Mouse (Mus musculus) liver, adult 2 months (tissue): ENCODE data around the gene Suco. TPM values are rescaled to one million over a fixed set of nuclear protein-coding genes. Genes with fewer than 3 reads are reported as not detected.
A peak's percentile ranks its signal among the peaks of the same experiment; 100 is the strongest.

Source experiments
- DNase-seq: peaks from one replicate; pipeline ENCODE4 v3.0.0-alpha.2; 2011; ENCODE audit warnings: low read depth, low spot score; ENCODE audit errors: extremely low read depth
- H3K27ac ChIP-seq: fragments of 200-500 bp; replicated peaks from 2 replicates; pipeline ENCODE4 v1.5.1; 2012; ENCODE audit warnings: low read depth, mild to moderate bottlenecking, control low read depth, inconsistent platforms, low read length; ENCODE audit not compliant: insufficient read depth
- H3K27me3 ChIP-seq: fragments of 200-500 bp; 2 replicates; pipeline ENCODE4 v1.6.1; 2012; ENCODE audit warnings: mild to moderate bottlenecking, moderate library complexity, low read length, inconsistent platforms; ENCODE audit not compliant: control insufficient read depth, insufficient read depth
- H3K36me3 ChIP-seq: fragments of 200-500 bp; 2 replicates; pipeline ENCODE4 v1.6.1; 2012; ENCODE audit warnings: low read length, inconsistent platforms; ENCODE audit not compliant: control insufficient read depth, insufficient read depth
- H3K4me1 ChIP-seq: fragments of 200-500 bp; 2 replicates; pipeline ENCODE4 v1.6.1; 2011; ENCODE audit warnings: low read length; ENCODE audit not compliant: control insufficient read depth, insufficient read depth
- H3K4me3 ChIP-seq: fragments of 200-500 bp; 2 replicates; pipeline ENCODE4 v1.5.1; 2011; ENCODE audit warnings: low read depth, mild to moderate bottlenecking, control low read depth, low read length, moderate library complexity; ENCODE audit not compliant: insufficient read depth
- H3K79me2 ChIP-seq: fragments of 200-500 bp; 2 replicates; pipeline ENCODE4 v1.6.1; 2012; ENCODE audit warnings: inconsistent platforms, mild to moderate bottlenecking, low read length, moderate library complexity; ENCODE audit not compliant: control insufficient read depth, insufficient read depth
- H3K9ac ChIP-seq: fragments of 200-500 bp; 2 replicates; pipeline ENCODE4 v1.6.1; 2012; ENCODE audit warnings: low read depth, mild to moderate bottlenecking, control low read depth, inconsistent platforms, low read length
- CTCF ChIP-seq: fragments of 200-500 bp; IDR thresholded peaks from 2 replicates; pipeline ENCODE4 v1.5.1; 2011; ENCODE audit warnings: low read depth, low read length, control low read depth
- POLR2A ChIP-seq: fragments of 200-500 bp; IDR thresholded peaks from 2 replicates; pipeline ENCODE4 v1.6.1; 2011; ENCODE audit warnings: low read length, control low read depth; ENCODE audit not compliant: insufficient read depth; ENCODE audit errors: extremely low read depth
- WGBS: fragments of 180-500 bp; shearing (Covaris S2); methylation state at CpG from one replicate; pipeline ENCODE4 v1.1.7; 2018; 5-methylcytosine and 5-hydroxymethylcytosine counted together
- polyA plus RNA-seq: library from polyadenylated mRNA; depleted of rRNA; stranded (reverse); fragments of >200 nt; gene quantifications from 2 replicates; pipeline ENCODE4 v1.2.3, GENCODE M21; 2012
- total RNA-seq: library from RNA; depleted of rRNA; stranded (reverse); fragments of >200 nt; gene quantifications from 2 replicates; pipeline ENCODE4 v1.2.3, GENCODE M21; 2014

Gene Suco
- total and polyA plus RNA-seq, 2 experiments, result 1.4 to 14.7 TPM

GRCm38 (mm10) chr1:161859248-161859647 lies 17.2 kb downstream of the Suco start:
- Histone ChIP-seq H3K36me3 (peaks cover 9% of the 10 kb centered on the region), H3K79me2 (no peaks in the 10 kb centered on the region), H3K4me3 (no peak overlapping the region), H3K4me1 (peaks cover 2% of the 10 kb centered on the region; the same call in 1 of the 2 replicates), H3K9ac (no peak overlapping the region), H3K27me3 (no peaks in the 10 kb centered on the region), H3K27ac (no peak overlapping the region)
- TF ChIP-seq CTCF, result no peak
- no peak for TF ChIP-seq POLR2A
- DNase-seq, result no peak
- WGBS, result 94% methylated on average over 2 of the region's 2 CpGs

- DNase-seq, result no peak
- Histone ChIP-seq H3K79me2 (no peaks in the 10 kb centered on the region), H3K27me3 (no peaks in the 10 kb centered on the region), H3K36me3 (peaks cover 19% of the 10 kb centered on the region), H3K27ac (no peak overlapping the region), H3K9ac (no peak overlapping the region), H3K4me3 (no peak overlapping the region), H3K4me1 (no peaks in the 10 kb centered on the region)
- WGBS, result 95% methylated on average over 2 of the region's 2 CpGs
- TF ChIP-seq POLR2A (no peak), CTCF (no peak)
These were observed 49.8 kb downstream of the Suco start for GRCm38 (mm10) chr1:161826677-161827076.

- Histone ChIP-seq H3K79me2 (no peaks in the 10 kb centered on the region), H3K36me3 (peaks cover 3% of the 10 kb centered on the region; the same call in 1 of the 2 replicates), H3K27me3 (no peaks in the 10 kb centered on the region), H3K4me3 (no peak overlapping the region), H3K27ac (no peak overlapping the region; the same call in 1 of the 2 replicates), H3K4me1 (no peaks in the 10 kb centered on the region; the same call in 1 of the 2 replicates), H3K9ac (no peak overlapping the region)
- TF ChIP-seq POLR2A (no peak), CTCF (no peak)
- no peak for DNase-seq
- 75% methylated on average over 5 of the region's 5 CpGs for WGBS
These were observed 67.1 kb downstream of the Suco start for GRCm38 (mm10) chr1:161809428-161809827.

GRCm38 (mm10) chr1:161808980-161809379 lies 67.5 kb downstream of the Suco start:
- H3K4me3 ChIP-seq, result no peak overlapping the region
- no peak overlapping the region for H3K9ac ChIP-seq
- H3K36me3 ChIP-seq, result peaks cover 3% of the 10 kb centered on the region; the same call in 1 of the 2 replicates
- no peak overlapping the region for H3K27ac ChIP-seq
- TF ChIP-seq POLR2A (no peak), CTCF (no peak)
- H3K4me1 ChIP-seq, result no peaks in the 10 kb centered on the region; the same call in 1 of the 2 replicates
- H3K79me2 ChIP-seq, result no peaks in the 10 kb centered on the region
- H3K27me3 ChIP-seq, result no peaks in the 10 kb centered on the region
- 30% methylated on average over 6 of the region's 6 CpGs for WGBS
- DNase-seq, result peak; percentile 15

- Histone ChIP-seq H3K27me3 (no peaks in the 10 kb centered on the region), H3K79me2 (no peaks in the 10 kb centered on the region), H3K27ac (no peak overlapping the region), H3K4me1 (no peaks in the 10 kb centered on the region; the same call in 1 of the 2 replicates), H3K4me3 (no peak overlapping the region), H3K36me3 (no peaks in the 10 kb centered on the region), H3K9ac (no peak overlapping the region)
- no peak for DNase-seq
- TF ChIP-seq CTCF, result no peak
- no peak for TF ChIP-seq POLR2A
- WGBS, result 82% methylated on average over 8 of the region's 8 CpGs
These were observed 71.9 kb downstream of the Suco start for GRCm38 (mm10) chr1:161804541-161804971.

- 76% methylated on average over 2 of the region's 2 CpGs for WGBS
- no peak for DNase-seq
- H3K27me3 ChIP-seq, result no peaks in the 10 kb centered on the region
- no peak overlapping the region for H3K4me3 ChIP-seq
- no peaks in the 10 kb centered on the region for H3K4me1 ChIP-seq
- no peak overlapping the region for H3K27ac ChIP-seq
- H3K9ac ChIP-seq, result no peak overlapping the region
- H3K79me2 ChIP-seq, result no peaks in the 10 kb centered on the region
- TF ChIP-seq POLR2A (no peak), CTCF (no peak)
- H3K36me3 ChIP-seq, result no peaks in the 10 kb centered on the region
These were observed 75.2 kb downstream of the Suco start for GRCm38 (mm10) chr1:161801321-161801720.
